Mouse (Mus musculus): ENCODE measurements around the gene Dgkz. TPM values are rescaled to one million over a fixed set of nuclear protein-coding genes. Genes with fewer than 3 reads are reported as not detected.

The Dgkz gene
- total RNA-seq, 2 experiments from 2014 or later: 28.1 to 35.5 TPM

DNA sequence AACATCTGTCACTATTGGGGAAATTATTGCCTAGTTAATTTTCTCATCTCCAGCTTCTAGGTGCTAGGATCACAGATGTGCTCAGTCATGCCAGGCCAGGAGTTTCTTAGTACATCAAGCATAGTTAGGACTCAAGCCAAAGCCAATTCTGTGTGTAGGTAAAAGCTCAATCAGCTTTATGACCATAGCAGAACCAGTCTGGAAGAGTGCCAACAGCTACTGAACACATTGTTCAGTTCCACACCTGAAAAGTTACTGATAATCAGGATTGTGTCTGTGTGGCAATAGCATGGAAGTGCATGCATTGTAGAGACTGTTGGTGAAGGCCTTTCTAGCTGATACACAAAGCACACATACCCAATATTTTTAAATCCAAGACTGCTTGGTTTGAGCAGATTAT lies 77.7 kb downstream of the Dgkz start:
- DNase-seq: no peak
- intact Hi-C loops (cut with DNase I): no loop called here

- intact Hi-C loops (cut with DNase I): no loop called here
- DNase-seq: no peak
Measured at GRCm38 (mm10) chr2:91895401-91895800, 80.3 kb downstream of the Dgkz start.

GRCm38 (mm10) chr2:91894716-91895115 lies 80.9 kb downstream of the Dgkz start:
- no peak for DNase-seq
- intact Hi-C loops (cut with DNase I): no loop called here

DNA sequence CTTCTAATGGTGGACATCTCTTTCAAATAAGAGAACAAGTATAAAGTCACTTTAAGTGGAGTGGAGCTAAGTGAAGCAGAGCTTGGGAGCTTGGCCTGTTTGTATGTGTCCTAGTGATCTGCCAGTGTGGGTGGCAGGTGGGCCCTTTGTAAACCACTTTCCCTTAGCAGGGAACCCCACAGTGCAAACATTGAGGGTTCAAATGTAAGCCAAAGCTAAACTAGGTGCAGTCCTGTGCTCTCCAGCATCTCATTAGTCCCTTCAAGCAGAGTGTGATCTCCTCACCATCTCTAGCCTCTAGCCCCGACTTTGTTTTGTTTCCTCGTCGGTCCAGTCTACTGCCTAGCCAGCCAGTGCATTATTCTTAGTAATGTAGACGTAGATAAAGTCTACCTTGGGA lies 91.0 kb downstream of the Dgkz start:
- intact Hi-C loops (cut with DNase I): loop anchor here (5.0 kb wide), 1 partner anchor 327 kb away; no protein-coding TSS in a partner anchor
- DNase-seq: no peak

DNA sequence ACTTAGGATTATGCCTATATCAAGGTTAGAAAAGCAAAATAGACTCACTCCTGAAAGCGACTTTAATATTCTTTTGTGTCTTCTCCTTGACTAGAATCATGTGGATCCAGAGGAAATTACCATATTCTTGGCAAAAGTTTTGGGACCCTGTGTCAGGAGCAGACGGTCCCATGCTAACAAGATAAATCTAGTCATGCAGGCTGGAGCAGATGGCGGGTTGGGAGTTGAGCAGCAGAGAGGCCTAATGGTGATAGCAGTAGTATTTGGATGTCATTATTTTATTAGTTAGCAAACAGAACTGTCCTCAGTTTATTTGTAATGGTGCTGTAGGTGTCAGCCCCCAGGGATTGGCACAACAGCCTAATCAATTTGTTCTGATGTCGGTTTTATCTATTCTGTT lies 91.7 kb downstream of the Dgkz start:
- DNase-seq: no peak
- intact Hi-C loops (cut with DNase I): loop anchor here (2.0 to 5.0 kb wide), 2 partner anchors 25 to 327 kb away; no protein-coding TSS in a partner anchor

Small RNA genes lying within 50 kb of the gene (microRNA-seq; reads per million reads assigned to microRNA genes)
- 0 reads per million in 2 experiments for gene Mir6999

Other genes with a start within 250 kb of the Dgkz start
- gene Ambra1, start 245.7 kb downstream of the Dgkz start, total RNA-seq (2021): 10 to 100 TPM; 13.8 to 15.5 TPM
- not detected for gene Chrm4, start 48.6 kb downstream of the Dgkz start, total RNA-seq (2021)
- 1 to 10 TPM; 1.4 to 4.3 TPM for gene Mdk, start 43.6 kb downstream of the Dgkz start, total RNA-seq (2021)
- gene Gm9821, start 30.2 kb downstream of the Dgkz start, total RNA-seq (2021): not detected
- gene Creb3l1, start 48.6 kb upstream of the Dgkz start, total RNA-seq (2021): 1 to 10 TPM; 3.9 to 5.7 TPM
- gene Phf21a, start 117.3 kb upstream of the Dgkz start, total RNA-seq (2021): 10 to 100 TPM; 22.5 to 23.6 TPM

Data from gastrocnemius, postnatal 36 days (tissue).